Mouse (Mus musculus) kidney, adult 2 months (tissue): ENCODE results near the gene P2ry14. TPM values are rescaled to one million over a fixed set of nuclear protein-coding genes. Genes with fewer than 3 reads are reported as not detected.
"Not testable (repeated sequence)": the region's sequence is repeated elsewhere in the genome, so short reads cannot be mapped to it uniquely, and the experiment has no call there.

Experiments used
- DNase-seq: peaks from one replicate; pipeline ENCODE4 v3.0.0; 2021
- H3K27ac ChIP-seq: fragments of 200-500 bp; 2 replicates; pipeline ENCODE4 v1.5.1; 2012; ENCODE audit warnings: low read depth, low read length, control low read depth, inconsistent platforms; ENCODE audit not compliant: insufficient read depth
- H3K27me3 ChIP-seq: fragments of 200-500 bp; replicated peaks from 2 replicates; pipeline ENCODE4 v1.6.1; 2012; ENCODE audit warnings: mild to moderate bottlenecking, moderate library complexity, low read length, inconsistent platforms; ENCODE audit not compliant: control insufficient read depth, insufficient read depth
- H3K36me3 ChIP-seq: fragments of 200-500 bp; 2 replicates; pipeline ENCODE4 v1.6.1; 2012; ENCODE audit warnings: mild to moderate bottlenecking, moderate library complexity, low read length, inconsistent platforms; ENCODE audit not compliant: control insufficient read depth, insufficient read depth
- H3K4me1 ChIP-seq: fragments of 200-500 bp; 2 replicates; pipeline ENCODE4 v1.6.1; 2011; ENCODE audit warnings: low read length; ENCODE audit not compliant: control insufficient read depth, insufficient read depth
- H3K4me3 ChIP-seq: fragments of 200-500 bp; 2 replicates; pipeline ENCODE4 v1.5.1; 2011; ENCODE audit warnings: mild to moderate bottlenecking, low read depth, low read length, control low read depth; ENCODE audit not compliant: insufficient read depth
- CTCF ChIP-seq: fragments of 200-500 bp; conservative IDR thresholded peaks from 2 replicates; pipeline ENCODE4 v1.5.1; 2011; ENCODE audit warnings: low read depth, mild to moderate bottlenecking, control low read depth, low read length, moderate library complexity, mixed read lengths; ENCODE audit not compliant: insufficient read depth, insufficient read length
- POLR2A ChIP-seq: fragments of 200-500 bp; IDR thresholded peaks from one replicate; pipeline ENCODE4 v1.6.1; 2011; ENCODE audit warnings: low read depth, low read length, control low read depth
- WGBS: fragments of 180-500 bp; shearing (Covaris S2); methylation state at CpG from one replicate; pipeline ENCODE4 v1.1.7; 2018; 5-methylcytosine and 5-hydroxymethylcytosine counted together
- polyA plus RNA-seq: library from polyadenylated mRNA; depleted of rRNA; stranded (reverse); fragments of >200 nt; gene quantifications from 2 replicates; pipeline ENCODE4 v1.2.3, GENCODE M21; 2012

Gene P2ry14
- polyA plus RNA-seq, 1 experiment, result 3.8 TPM

GRCm38 (mm10) chr3:59149646-59150045 is 3.8 kb downstream of the P2ry14 start:
- no peak for DNase-seq
- TF ChIP-seq POLR2A, result no peak
- Histone ChIP-seq H3K27ac (no peak overlapping the region), H3K4me1 (no peaks in the 10 kb centered on the region), H3K27me3 (no peaks in the 10 kb centered on the region), H3K4me3 (no peak overlapping the region), H3K36me3 (no peaks in the 10 kb centered on the region)

- no peak overlapping the region for H3K4me3 ChIP-seq
- WGBS, result 46% methylated on average over 5 of the region's 5 CpGs
- H3K27me3 ChIP-seq, result no peaks in the 10 kb centered on the region
- no peaks in the 10 kb centered on the region for H3K4me1 ChIP-seq
- H3K36me3 ChIP-seq, result no peaks in the 10 kb centered on the region
- no peak overlapping the region for H3K27ac ChIP-seq
- TF ChIP-seq CTCF (no peak), POLR2A (no peak)
- DNase-seq, result peak; percentile 25
Measured at GRCm38 (mm10) chr3:59145194-59145593, 8.2 kb downstream of the P2ry14 start.

- TF ChIP-seq CTCF (no peak), POLR2A (no peak)
- WGBS, result 82% methylated on average over 8 of the region's 8 CpGs
- H3K4me3 ChIP-seq, result no peak overlapping the region
- no peaks in the 10 kb centered on the region for H3K36me3 ChIP-seq
- no peaks in the 10 kb centered on the region for H3K27me3 ChIP-seq
- no peak overlapping the region for H3K27ac ChIP-seq
- H3K4me1 ChIP-seq, result no peaks in the 10 kb centered on the region
- DNase-seq, result no peak
Measured at GRCm38 (mm10) chr3:59141507-59142305, 11.7 kb downstream of the P2ry14 start.

GRCm38 (mm10) chr3:59140941-59141340 is 12.5 kb downstream of the P2ry14 start:
- not testable (repeated sequence) for H3K27me3 ChIP-seq, H3K36me3 ChIP-seq, H3K27ac ChIP-seq, H3K4me3 ChIP-seq, DNase-seq, H3K4me1 ChIP-seq
- WGBS, result 93% methylated on average over 4 of the region's 4 CpGs

GRCm38 (mm10) chr3:59140115-59140514 is 13.3 kb downstream of the P2ry14 start:
- no peak for TF ChIP-seq CTCF
- no peak for TF ChIP-seq POLR2A
- no peaks in the 10 kb centered on the region for H3K27me3 ChIP-seq
- no peak overlapping the region for H3K4me3 ChIP-seq
- H3K27ac ChIP-seq, result no peak overlapping the region
- DNase-seq, result no peak
- 77% methylated on average over 2 of the region's 2 CpGs for WGBS
- no peaks in the 10 kb centered on the region for H3K36me3 ChIP-seq
- H3K4me1 ChIP-seq, result no peaks in the 10 kb centered on the region

- Histone ChIP-seq H3K36me3 (no peaks in the 10 kb centered on the region), H3K4me1 (no peaks in the 10 kb centered on the region), H3K27ac (no peak overlapping the region), H3K27me3 (no peaks in the 10 kb centered on the region), H3K4me3 (no peak overlapping the region)
- peak; percentile 31 for DNase-seq
- no peak for TF ChIP-seq POLR2A
- no peak for TF ChIP-seq CTCF
Measured at GRCm38 (mm10) chr3:59139651-59140051, 13.8 kb downstream of the P2ry14 start.

- peak; percentile 17 for DNase-seq
- H3K27me3 ChIP-seq, result no peaks in the 10 kb centered on the region
Measured at GRCm38 (mm10) chr3:59138946-59139468, 14.4 kb downstream of the P2ry14 start.

More at GRCm38 (mm10) chr3:59138946-59139468, 14.4 kb downstream of the P2ry14 start:
- H3K36me3 ChIP-seq, result no peaks in the 10 kb centered on the region
- no peaks in the 10 kb centered on the region for H3K4me1 ChIP-seq
- no peak overlapping the region for H3K4me3 ChIP-seq
- H3K27ac ChIP-seq, result no peak overlapping the region
- TF ChIP-seq CTCF (no peak), POLR2A (no peak)
- WGBS, result 73% methylated on average over 12 of the region's 12 CpGs
